Mouse (Mus musculus) hindbrain, embryonic 13.5 days (tissue): ENCODE measurements around the gene Apaf1. TPM values are rescaled to one million over a fixed set of nuclear protein-coding genes. Genes with fewer than 3 reads are reported as not detected.

Experiments
- ATAC-seq: fragments of 200-750 bp; cut with Nextera tagmentation; 2 replicates; pipeline ENCODE4 v1.8.0; 2017; ENCODE audit warnings: moderate TSS enrichment; ENCODE audit not compliant: low FRiP score
- H3K27ac ChIP-seq: fragments of 300-500 bp; sonication (generic); 2 replicates; pipeline ENCODE4 v1.5.1; 2015; ENCODE audit warnings: inconsistent platforms, mild to moderate bottlenecking, moderate library complexity
- H3K27me3 ChIP-seq: fragments of 300-500 bp; sonication (generic); 2 replicates; pipeline ENCODE4 v1.6.1; 2015; ENCODE audit warnings: mild to moderate bottlenecking, inconsistent platforms
- H3K36me3 ChIP-seq: fragments of 300-500 bp; sonication (generic); 2 replicates; pipeline ENCODE4 v1.6.1; 2015; ENCODE audit warnings: mild to moderate bottlenecking, inconsistent platforms
- H3K4me1 ChIP-seq: fragments of 300-500 bp; sonication (generic); replicated peaks from 2 replicates; pipeline ENCODE4 v1.6.1; 2015; ENCODE audit warnings: inconsistent platforms
- H3K4me2 ChIP-seq: fragments of 300-500 bp; sonication (generic); 2 replicates; pipeline ENCODE4 v1.6.1; 2015; ENCODE audit warnings: inconsistent platforms, mild to moderate bottlenecking, moderate library complexity
- H3K4me3 ChIP-seq: fragments of 300-500 bp; sonication (generic); 2 replicates; pipeline ENCODE4 v1.5.1; 2015; ENCODE audit warnings: mild to moderate bottlenecking, inconsistent platforms
- H3K9ac ChIP-seq: fragments of 300-500 bp; sonication (generic); 2 replicates; pipeline ENCODE4 v1.6.1; 2015; ENCODE audit warnings: mild to moderate bottlenecking, inconsistent platforms
- H3K9me3 ChIP-seq: fragments of 300-500 bp; sonication (generic); 2 replicates; pipeline ENCODE4 v1.6.1; 2016; ENCODE audit warnings: inconsistent platforms
- WGBS: fragments of 180-500 bp; shearing (Covaris S2); methylation state at CpG from one replicate; pipeline ENCODE4 v1.1.7; 2015; 5-methylcytosine and 5-hydroxymethylcytosine counted together
- polyA plus RNA-seq: library from polyadenylated mRNA; unstranded; fragments of >200 nt; fragmentation: Nextera tagmentation; extraction: Ambion mirVana; gene quantifications from 2 replicates; pipeline ENCODE4 v1.2.1, GENCODE M21; 2015

Apaf1 gene
- polyA plus RNA-seq: 17.8 and 20.9 TPM in 2 replicates

- peak within 1 kb of the TSS; percentile 92 for H3K4me3 ChIP-seq
- peaks cover 20% of the 10 kb centered on the region for H3K4me1 ChIP-seq
- peak within 1 kb of the TSS; percentile 83 for H3K4me2 ChIP-seq
- under 1% methylated on average over 87 of the region's 87 CpGs for WGBS
- H3K36me3 ChIP-seq: peaks cover 4% of the 10 kb centered on the region
- H3K9me3 ChIP-seq: no peaks in the 10 kb centered on the region
- H3K27me3 ChIP-seq: no peaks in the 10 kb centered on the region
- ATAC-seq: peak; percentile 97
- H3K27ac ChIP-seq: peak within 1 kb of the TSS; percentile 89
- peak within 1 kb of the TSS; percentile 90 for H3K9ac ChIP-seq
Measured at GRCm38 (mm10) chr10:91082550-91083392, at the start of gene Apaf1, which contains the start of gene Ikbip. Apaf1 (minus strand) TSS chr10:91082770. Ikbip (plus strand) TSS chr10:91082940.

DNA sequence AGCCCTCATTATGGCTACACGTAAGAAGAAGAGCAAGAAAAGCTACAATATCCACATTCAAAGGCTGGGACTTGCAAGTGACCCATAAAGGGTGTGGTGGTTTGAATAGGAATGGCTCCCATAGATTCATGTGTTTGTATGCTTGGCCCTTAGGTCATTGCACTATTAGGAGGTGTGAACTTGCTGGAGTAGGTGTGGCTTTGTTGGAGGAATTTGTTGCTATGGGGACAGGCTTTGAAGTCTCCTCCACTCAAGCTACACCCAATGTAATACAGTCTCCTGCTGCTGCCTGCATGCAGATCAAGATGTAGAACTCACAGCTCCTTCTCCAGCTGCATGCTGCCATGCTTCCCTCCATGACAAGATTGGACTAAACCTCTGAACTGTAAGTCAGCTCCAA is 49.0 kb upstream of the Apaf1 start:
- ATAC-seq: no peak
- Histone ChIP-seq H3K4me2 (no peak overlapping the region), H3K9me3 (no peaks in the 10 kb centered on the region), H3K27me3 (no peaks in the 10 kb centered on the region), H3K36me3 (no peaks in the 10 kb centered on the region), H3K4me1 (no peaks in the 10 kb centered on the region), H3K27ac (no peak overlapping the region), H3K4me3 (no peak overlapping the region), H3K9ac (no peak overlapping the region)
- WGBS: 81% methylated on average over 1 of the region's 1 CpGs

DNA sequence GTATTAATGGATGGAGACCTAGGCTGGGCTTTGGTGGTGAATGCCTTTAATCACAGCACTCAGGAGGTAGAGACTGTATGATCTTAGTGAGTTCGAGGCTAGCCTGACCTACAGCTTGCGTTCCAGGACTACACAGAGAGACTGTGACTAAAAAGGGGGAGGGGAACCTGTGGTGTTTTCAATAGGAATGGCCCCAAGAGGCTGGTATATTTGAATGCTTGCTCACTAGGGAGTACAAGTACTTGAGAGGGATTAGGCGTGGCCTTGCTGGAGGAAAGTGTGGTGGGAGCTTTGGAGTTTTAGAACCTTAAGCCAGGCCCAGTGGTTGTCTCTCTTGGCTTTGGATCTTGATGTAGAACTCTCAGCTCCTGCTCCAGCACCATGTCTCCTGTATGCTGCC is 48.2 kb upstream of the Apaf1 start:
- 80% methylated on average over 3 of the region's 3 CpGs for WGBS

DNA sequence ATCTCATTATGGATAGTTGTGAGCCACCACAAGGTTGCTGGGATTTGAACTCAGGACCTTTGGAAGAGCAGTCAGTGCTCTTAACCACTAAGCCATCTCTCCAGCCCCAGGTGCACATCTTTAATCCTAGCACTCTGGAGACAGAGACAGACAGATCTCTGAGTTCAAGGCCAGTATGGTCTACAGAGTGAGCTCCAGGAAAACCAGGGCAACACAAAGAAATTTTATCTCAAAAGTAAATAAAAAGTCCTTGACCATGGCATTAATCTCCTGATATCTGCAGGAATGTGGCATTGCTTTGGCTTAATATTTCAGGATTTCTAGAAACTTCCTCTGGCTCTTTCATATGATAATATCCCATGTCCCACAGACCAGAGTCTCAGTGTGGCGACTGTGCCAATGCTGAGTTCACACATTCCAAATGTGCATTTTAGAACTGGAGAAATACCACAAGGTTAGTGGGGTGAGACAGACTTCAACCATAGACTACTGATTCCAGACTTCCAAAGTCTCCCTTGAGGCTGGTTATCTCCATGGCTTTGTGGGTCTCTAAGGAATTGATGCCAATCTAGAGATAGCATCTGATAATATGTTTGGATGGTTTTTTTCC is 46.1 kb upstream of the Apaf1 start:
- H3K4me3 ChIP-seq: no peak overlapping the region
- H3K27me3 ChIP-seq: no peaks in the 10 kb centered on the region
- H3K9ac ChIP-seq: no peak overlapping the region
- WGBS: 69% methylated on average over 1 of the region's 1 CpGs
- H3K36me3 ChIP-seq: no peaks in the 10 kb centered on the region
- H3K4me2 ChIP-seq: no peak overlapping the region
- H3K27ac ChIP-seq: no peak overlapping the region
- no peak for ATAC-seq
- 0 out of 2 replicates have a peak, but pooled peaks cover 3% of the 10 kb centered on the region for H3K4me1 ChIP-seq
- no peaks in the 10 kb centered on the region for H3K9me3 ChIP-seq

More for the DNA sequence above, 48.2 kb upstream of the Apaf1 start:
- Histone ChIP-seq H3K4me1 (no peaks in the 10 kb centered on the region), H3K9ac (no peak overlapping the region), H3K27me3 (no peaks in the 10 kb centered on the region), H3K36me3 (no peaks in the 10 kb centered on the region), H3K4me2 (no peak overlapping the region), H3K27ac (no peak overlapping the region), H3K9me3 (no peaks in the 10 kb centered on the region), H3K4me3 (no peak overlapping the region)
- no peak for ATAC-seq

GRCm38 (mm10) chr10:91127395-91127794 is 44.8 kb upstream of the Apaf1 start:
- no peak for ATAC-seq
- Histone ChIP-seq H3K4me3 (no peak overlapping the region), H3K27me3 (no peaks in the 10 kb centered on the region), H3K4me2 (no peak overlapping the region), H3K9ac (no peak overlapping the region), H3K27ac (no peak overlapping the region), H3K4me1 (peaks cover 12% of the 10 kb centered on the region), H3K36me3 (no peaks in the 10 kb centered on the region), H3K9me3 (no peaks in the 10 kb centered on the region)
- 82% methylated on average over 2 of the region's 2 CpGs for WGBS

- no peak overlapping the region for H3K4me3 ChIP-seq
- 78% methylated on average over 10 of the region's 10 CpGs for WGBS
- peaks cover 3% of the 10 kb centered on the region for H3K36me3 ChIP-seq
- no peak overlapping the region for H3K9ac ChIP-seq
- H3K27ac ChIP-seq: no peak overlapping the region
- H3K4me2 ChIP-seq: no peak overlapping the region
- no peak for ATAC-seq
- H3K9me3 ChIP-seq: no peaks in the 10 kb centered on the region
- no peaks in the 10 kb centered on the region for H3K27me3 ChIP-seq
- peaks cover 18% of the 10 kb centered on the region for H3K4me1 ChIP-seq
Measured at GRCm38 (mm10) chr10:91126618-91127355, 44.2 kb upstream of the Apaf1 start.

DNA sequence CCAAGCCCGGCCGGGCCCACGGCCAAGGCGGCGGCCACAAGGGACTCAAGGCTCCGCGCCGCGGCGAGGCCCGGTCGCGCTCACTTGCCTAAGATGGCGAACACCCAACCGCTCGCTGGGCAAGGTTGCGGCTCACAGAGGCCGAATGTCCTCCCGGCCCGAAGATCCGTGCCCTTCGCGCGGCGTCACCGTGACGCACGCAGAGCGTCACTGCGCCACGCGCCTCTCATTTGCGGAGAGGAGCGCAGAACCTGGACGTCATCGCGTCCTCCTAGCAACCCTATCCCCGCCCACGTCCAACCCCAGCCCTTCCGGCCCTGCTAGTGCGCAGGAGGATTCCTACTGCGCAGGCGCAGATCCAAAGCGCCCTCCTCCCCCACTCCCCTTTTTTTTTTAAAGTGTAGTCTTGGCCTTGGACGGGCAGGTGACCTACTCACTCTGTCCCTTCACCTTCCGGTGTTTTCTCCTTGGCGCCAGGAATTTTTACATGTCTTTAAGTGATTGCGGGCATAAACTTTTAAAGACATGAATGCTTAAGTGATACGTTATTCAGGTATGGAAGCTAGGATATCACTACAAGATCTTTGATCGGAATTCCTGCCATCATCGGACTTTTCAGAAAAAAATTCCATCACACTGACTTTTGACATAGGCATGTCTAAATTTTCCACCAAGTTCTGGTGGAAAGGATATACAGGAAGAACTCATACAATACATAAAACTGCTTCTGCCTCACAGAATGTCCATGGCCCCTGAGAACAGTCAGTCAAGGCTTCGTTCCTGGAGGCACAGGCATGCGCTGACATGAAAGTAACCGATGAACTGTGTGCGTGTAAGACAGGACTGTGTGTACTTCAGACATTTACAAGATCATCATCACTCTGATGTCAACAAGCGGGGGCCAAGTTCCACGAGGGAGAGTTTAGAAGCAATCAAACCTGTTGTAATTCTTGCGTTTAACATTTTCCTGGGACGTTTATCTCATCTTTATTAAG is 41.6 kb upstream of the Apaf1 start, which contains the start of gene Slc25a3:
Gene Slc25a3, minus strand, starts transcription at position 232 of the 995 bp plus-strand sequence.
- 14% methylated on average over 58 of the region's 59 CpGs for WGBS
- H3K4me3 ChIP-seq: peak within 1 kb of the TSS; percentile 98
- H3K9ac ChIP-seq: peak within 1 kb of the TSS; percentile 99
- peak within 1 kb of the TSS; percentile 95 for H3K4me2 ChIP-seq
- H3K27ac ChIP-seq: peak within 1 kb of the TSS; percentile 97
- H3K27me3 ChIP-seq: no peaks in the 10 kb centered on the region
- ATAC-seq: peak; percentile 100
- peaks cover 26% of the 10 kb centered on the region for H3K4me1 ChIP-seq
- H3K9me3 ChIP-seq: no peaks in the 10 kb centered on the region
- H3K36me3 ChIP-seq: peaks cover 25% of the 10 kb centered on the region

GRCm38 (mm10) chr10:91123281-91123827 is 40.8 kb upstream of the Apaf1 start:
- no peaks in the 10 kb centered on the region for H3K27me3 ChIP-seq
- peak overlapping the region; percentile 97 for H3K27ac ChIP-seq
- WGBS: under 1% methylated on average over 44 of the region's 44 CpGs
- peaks cover 32% of the 10 kb centered on the region for H3K36me3 ChIP-seq
- ATAC-seq: no peak; the same call in 1 of the 2 replicates
- H3K9me3 ChIP-seq: no peaks in the 10 kb centered on the region
- H3K9ac ChIP-seq: peak overlapping the region; percentile 99
- peaks cover 26% of the 10 kb centered on the region for H3K4me1 ChIP-seq
- peak overlapping the region; percentile 98 for H3K4me3 ChIP-seq
- H3K4me2 ChIP-seq: peak overlapping the region; percentile 95

- peak overlapping the region; percentile 98 for H3K4me3 ChIP-seq
Measured at GRCm38 (mm10) chr10:91122646-91123045, 40.1 kb upstream of the Apaf1 start.

GRCm38 (mm10) chr10:91116958-91117357 is 34.4 kb upstream of the Apaf1 start:
- Histone ChIP-seq H3K4me3 (no peak overlapping the region), H3K36me3 (peaks cover 88% of the 10 kb centered on the region), H3K9ac (no peak overlapping the region), H3K27me3 (no peaks in the 10 kb centered on the region), H3K4me2 (no peak overlapping the region), H3K9me3 (no peaks in the 10 kb centered on the region), H3K27ac (no peak overlapping the region), H3K4me1 (peaks cover 10% of the 10 kb centered on the region)
- no peak for ATAC-seq
- 95% methylated on average over 12 of the region's 12 CpGs for WGBS

More at GRCm38 (mm10) chr10:91122646-91123045, 40.1 kb upstream of the Apaf1 start:
- Histone ChIP-seq H3K36me3 (peaks cover 39% of the 10 kb centered on the region), H3K27ac (no peak overlapping the region), H3K9ac (peak overlapping the region; percentile 99), H3K27me3 (no peaks in the 10 kb centered on the region), H3K9me3 (no peaks in the 10 kb centered on the region), H3K4me1 (peaks cover 26% of the 10 kb centered on the region), H3K4me2 (peak overlapping the region; percentile 95)
- WGBS: 38% methylated on average over 6 of the region's 6 CpGs
- no peak for ATAC-seq

- 80% methylated on average over 4 of the region's 4 CpGs for WGBS
- H3K27me3 ChIP-seq: no peaks in the 10 kb centered on the region
- no peak overlapping the region for H3K4me3 ChIP-seq
- no peak for ATAC-seq
- H3K4me2 ChIP-seq: no peak overlapping the region
- no peak overlapping the region for H3K9ac ChIP-seq
- H3K4me1 ChIP-seq: no peaks in the 10 kb centered on the region
- no peaks in the 10 kb centered on the region for H3K9me3 ChIP-seq
- no peak overlapping the region for H3K27ac ChIP-seq
- peaks cover 33% of the 10 kb centered on the region for H3K36me3 ChIP-seq
Measured at GRCm38 (mm10) chr10:91109841-91110240, 27.3 kb upstream of the Apaf1 start.
